Mouse (Mus musculus) intestine, embryonic 16.5 days (tissue): Measurements from ENCODE around the gene Chkb. TPM values are rescaled to one million over a fixed set of nuclear protein-coding genes. Genes with fewer than 3 reads are reported as not detected.

Experiments used
- ATAC-seq: fragments of 200-750 bp; cut with Nextera tagmentation; 2 replicates; pipeline ENCODE4 v1.8.0; 2017; ENCODE audit warnings: moderate TSS enrichment, moderate library complexity
- H3K27ac ChIP-seq: fragments of 300-500 bp; sonication (generic); 2 replicates; pipeline ENCODE4 v1.5.1; 2014; ENCODE audit warnings: mild to moderate bottlenecking, low read length
- H3K27me3 ChIP-seq: fragments of 300-500 bp; sonication (generic); replicated peaks from 2 replicates; pipeline ENCODE4 v1.6.1; 2014; ENCODE audit warnings: low read length, control low read depth, mixed read lengths; ENCODE audit not compliant: control insufficient read depth, insufficient read depth
- H3K36me3 ChIP-seq: fragments of 300-500 bp; sonication (generic); 2 replicates; pipeline ENCODE4 v1.6.1; 2014; ENCODE audit warnings: low read length, control low read depth; ENCODE audit not compliant: control insufficient read depth, insufficient read depth
- H3K4me1 ChIP-seq: fragments of 300-500 bp; sonication (generic); 2 replicates; pipeline ENCODE4 v1.6.1; 2014; ENCODE audit warnings: low read length, control low read depth, mixed read lengths; ENCODE audit not compliant: control insufficient read depth, insufficient read depth
- H3K4me2 ChIP-seq: fragments of 300-500 bp; sonication (generic); 2 replicates; pipeline ENCODE4 v1.6.1; 2014; ENCODE audit warnings: low read depth, low read length, control low read depth
- H3K4me3 ChIP-seq: fragments of 300-500 bp; sonication (generic); 2 replicates; pipeline ENCODE4 v1.5.1; 2014; ENCODE audit warnings: mild to moderate bottlenecking, low read length
- H3K9ac ChIP-seq: fragments of 300-500 bp; sonication (generic); 2 replicates; pipeline ENCODE4 v1.6.1; 2014; ENCODE audit warnings: low read depth, low read length
- H3K9me3 ChIP-seq: fragments of 300-500 bp; sonication (generic); 2 replicates; pipeline ENCODE4 v1.6.1; 2016; ENCODE audit warnings: low read length, control low read depth; ENCODE audit not compliant: control insufficient read depth
- WGBS: fragments of 180-500 bp; shearing (Covaris S2); extraction: QIAGEN DNeasy Blood & Tissue Kit; methylation state at CpG from one replicate; pipeline ENCODE4 v1.1.7; 2014; 5-methylcytosine and 5-hydroxymethylcytosine counted together
- polyA plus RNA-seq: library from polyadenylated mRNA; unstranded; fragments of >200 nt; fragmentation: Nextera tagmentation; extraction: Ambion mirVana; gene quantifications from 2 replicates; pipeline ENCODE4 v1.2.1, GENCODE M21; 2015

Chkb gene
- 63.7 and 67.0 TPM in 2 replicates for polyA plus RNA-seq

GRCm38 (mm10) chr15:89429352-89430221, at the start of gene Chkb, which contains the start of the genes C730034F03Rik and Gm44502:
Gene Chkb, minus strand, starts transcription at chr15:89429908.
Gene C730034F03Rik, plus strand, starts transcription at chr15:89429589.
Gene Gm44502, minus strand, starts transcription at chr15:89429696.
- Histone ChIP-seq H3K9ac (peak within 1 kb of the TSS; percentile 87), H3K4me3 (peak within 1 kb of the TSS; percentile 87), H3K27ac (peak within 1 kb of the TSS; percentile 99), H3K36me3 (0 out of 2 replicates have a peak, but pooled peaks cover 4% of the 10 kb centered on the region), H3K9me3 (no peaks in the 10 kb centered on the region), H3K4me2 (peak within 1 kb of the TSS; percentile 88), H3K27me3 (no peaks in the 10 kb centered on the region), H3K4me1 (peaks cover 12% of the 10 kb centered on the region)
- ATAC-seq = peak; percentile 95
- under 1% methylated on average over 69 of the region's 70 CpGs for WGBS

- H3K4me3 ChIP-seq = no peak overlapping the region
- peaks cover 5% of the 10 kb centered on the region; the same call in 1 of the 2 replicates for H3K4me1 ChIP-seq
- H3K27me3 ChIP-seq = no peaks in the 10 kb centered on the region
- no peaks in the 10 kb centered on the region for H3K36me3 ChIP-seq
- no peak overlapping the region for H3K27ac ChIP-seq
- H3K4me2 ChIP-seq = no peak overlapping the region
- 89% methylated on average over 3 of the region's 3 CpGs for WGBS
- no peak overlapping the region for H3K9ac ChIP-seq
- no peaks in the 10 kb centered on the region for H3K9me3 ChIP-seq
- ATAC-seq = no peak
These were observed 48.9 kb upstream of the Chkb start for GRCm38 (mm10) chr15:89478622-89479021.

- Histone ChIP-seq H3K9ac (no peak overlapping the region), H3K27me3 (no peaks in the 10 kb centered on the region), H3K4me1 (peaks cover 5% of the 10 kb centered on the region; the same call in 1 of the 2 replicates), H3K36me3 (no peaks in the 10 kb centered on the region), H3K9me3 (no peaks in the 10 kb centered on the region), H3K4me3 (no peak overlapping the region), H3K4me2 (no peak overlapping the region), H3K27ac (no peak overlapping the region)
- WGBS = 61% methylated on average over 8 of the region's 8 CpGs
- ATAC-seq = no peak
These were observed 48.1 kb upstream of the Chkb start for GRCm38 (mm10) chr15:89477806-89478205.

GRCm38 (mm10) chr15:89477091-89477491, 47.4 kb upstream of the Chkb start, which contains the start of gene Arsa:
Gene Arsa, minus strand, starts transcription at chr15:89477425.
- Histone ChIP-seq H3K4me3 (peak within 1 kb of the TSS; percentile 57), H3K9me3 (no peaks in the 10 kb centered on the region), H3K9ac (peak within 1 kb of the TSS; percentile 73), H3K27me3 (no peaks in the 10 kb centered on the region), H3K4me2 (peak within 1 kb of the TSS; percentile 90), H3K27ac (peak within 1 kb of the TSS; percentile 85), H3K36me3 (no peaks in the 10 kb centered on the region), H3K4me1 (peaks cover 5% of the 10 kb centered on the region; the same call in 1 of the 2 replicates)
- no peak for ATAC-seq
- 37% methylated on average over 9 of the region's 9 CpGs for WGBS

- Histone ChIP-seq H3K4me2 (peak overlapping the region; percentile 90), H3K36me3 (no peaks in the 10 kb centered on the region), H3K9ac (peak overlapping the region; percentile 73), H3K27ac (peak overlapping the region; percentile 85), H3K4me3 (peak overlapping the region; percentile 57), H3K4me1 (peaks cover 5% of the 10 kb centered on the region; the same call in 1 of the 2 replicates), H3K9me3 (no peaks in the 10 kb centered on the region), H3K27me3 (no peaks in the 10 kb centered on the region)
- ATAC-seq = no peak
- WGBS = 6% methylated on average over 5 of the region's 5 CpGs
These were observed 46.7 kb upstream of the Chkb start for GRCm38 (mm10) chr15:89476475-89476815.

- no peaks in the 10 kb centered on the region for H3K9me3 ChIP-seq
- 9% methylated on average over 44 of the region's 44 CpGs for WGBS
- H3K4me3 ChIP-seq = peak overlapping the region; percentile 57
- no peaks in the 10 kb centered on the region for H3K36me3 ChIP-seq
- peak overlapping the region; percentile 85 for H3K27ac ChIP-seq
- ATAC-seq = peak; percentile 98
- no peaks in the 10 kb centered on the region for H3K27me3 ChIP-seq
- peak overlapping the region; percentile 90 for H3K4me2 ChIP-seq
- H3K9ac ChIP-seq = peak overlapping the region; percentile 73
- peaks cover 5% of the 10 kb centered on the region; the same call in 1 of the 2 replicates for H3K4me1 ChIP-seq
These were observed 46.1 kb upstream of the Chkb start for GRCm38 (mm10) chr15:89475611-89476474.

- Histone ChIP-seq H3K27ac (no peak overlapping the region), H3K36me3 (no peaks in the 10 kb centered on the region), H3K9ac (peak overlapping the region; percentile 73), H3K4me1 (peaks cover 5% of the 10 kb centered on the region; the same call in 1 of the 2 replicates), H3K4me3 (peak overlapping the region; percentile 57), H3K9me3 (no peaks in the 10 kb centered on the region), H3K27me3 (no peaks in the 10 kb centered on the region), H3K4me2 (peak overlapping the region; percentile 90)
- WGBS = 95% methylated on average over 7 of the region's 7 CpGs
- no peak for ATAC-seq
These were observed 45.5 kb upstream of the Chkb start for GRCm38 (mm10) chr15:89475293-89475600.

GRCm38 (mm10) chr15:89474596-89475292, 45.0 kb upstream of the Chkb start:
- Histone ChIP-seq H3K36me3 (no peaks in the 10 kb centered on the region), H3K4me1 (peaks cover 5% of the 10 kb centered on the region; the same call in 1 of the 2 replicates), H3K9me3 (no peaks in the 10 kb centered on the region), H3K27ac (no peak overlapping the region), H3K27me3 (no peaks in the 10 kb centered on the region), H3K4me2 (peak overlapping the region; percentile 90), H3K4me3 (peak overlapping the region; percentile 57), H3K9ac (peak overlapping the region; percentile 73; the same call in 1 of the 2 replicates)
- WGBS = 94% methylated on average over 19 of the region's 19 CpGs
- no peak for ATAC-seq
